Mouse (Mus musculus): ENCODE measurements around the gene Mcrip1. TPM values are rescaled to one million over a fixed set of nuclear protein-coding genes. Genes with fewer than 3 reads are reported as not detected.

The Mcrip1 gene
- polyA plus RNA-seq, 1 experiment from 2014 or later = 244 TPM

GRCm38 (mm10) chr11:120508290-120508870 lies 41.1 kb downstream of the Mcrip1 start:
- no peaks in the 10 kb centered on the region for H3K27me3 ChIP-seq (ENCODE audit: control insufficient read depth, insufficient read depth, low read length)
- DNase-seq (ENCODE audit: low spot score) = no peak
- no peak for ATAC-seq (ENCODE audit: insufficient read depth, low FRiP score, low TSS enrichment)
- peaks cover 5% of the 10 kb centered on the region; the same call in 1 of the 2 replicates for H3K4me1 ChIP-seq (ENCODE audit: control insufficient read depth, insufficient read depth, low read length)
- no peaks in the 10 kb centered on the region for H3K9me3 ChIP-seq (ENCODE audit: control insufficient read depth, low read length)
- 88% methylated on average over 9 of the region's 9 CpGs for WGBS
- H3K9ac ChIP-seq (ENCODE audit: low read length) = no peak overlapping the region
- no peaks in the 10 kb centered on the region for H3K36me3 ChIP-seq (ENCODE audit: control insufficient read depth, insufficient read depth, low read length)
- no peak overlapping the region for H3K4me3 ChIP-seq (ENCODE audit: low read depth, low read length)
- H3K4me2 ChIP-seq (ENCODE audit: low read depth) = no peak overlapping the region
- no peak overlapping the region for H3K27ac ChIP-seq (ENCODE audit: low read depth, low read length)

DNA sequence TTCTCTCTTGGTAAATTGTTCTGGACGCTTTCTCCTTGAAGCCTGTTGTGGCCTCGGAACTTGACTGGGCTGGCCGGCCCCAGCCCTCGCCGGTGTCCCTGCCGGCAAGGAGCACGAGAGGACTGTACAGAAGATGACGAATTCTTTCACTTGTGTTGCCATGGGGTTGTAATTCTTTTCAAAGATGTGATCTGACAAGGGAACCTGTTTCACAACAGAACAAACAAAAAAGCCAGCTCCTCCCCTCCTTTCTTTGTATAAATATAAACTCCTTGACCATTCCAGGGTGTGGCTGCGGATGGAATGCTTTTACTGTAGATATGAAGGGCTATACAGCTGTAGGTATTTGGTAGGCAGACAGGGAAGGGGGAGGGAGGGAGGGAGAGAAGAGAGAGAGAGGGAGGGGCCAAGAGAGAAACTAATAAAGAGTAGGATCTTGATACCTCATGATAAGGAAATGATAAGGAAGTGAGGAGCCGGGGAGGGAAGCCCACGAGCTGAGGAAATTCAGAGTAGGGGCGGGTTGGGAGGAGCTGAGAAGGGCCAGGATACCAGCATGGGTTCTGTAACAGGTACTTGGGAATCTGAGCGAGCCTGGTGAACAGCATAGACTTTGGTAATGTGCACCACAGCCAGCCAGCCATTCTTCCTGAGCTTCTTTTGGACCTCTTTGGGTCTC lies 41.8 kb downstream of the Mcrip1 start:
- Histone ChIP-seq H3K36me3 (ENCODE audit: control insufficient read depth, insufficient read depth, low read length) (no peaks in the 10 kb centered on the region), H3K4me3 (ENCODE audit: low read depth, low read length) (no peak overlapping the region), H3K9ac (ENCODE audit: low read length) (no peak overlapping the region), H3K9me3 (ENCODE audit: control insufficient read depth, low read length) (no peaks in the 10 kb centered on the region), H3K4me1 (ENCODE audit: control insufficient read depth, insufficient read depth, low read length) (peaks cover 5% of the 10 kb centered on the region; the same call in 1 of the 2 replicates), H3K27ac (ENCODE audit: low read depth, low read length) (no peak overlapping the region), H3K27me3 (ENCODE audit: control insufficient read depth, insufficient read depth, low read length) (no peaks in the 10 kb centered on the region), H3K4me2 (ENCODE audit: low read depth) (no peak overlapping the region)
- DNase-seq (ENCODE audit: low spot score) = no peak
- WGBS = 68% methylated on average over 13 of the region's 13 CpGs
- no peak for ATAC-seq (ENCODE audit: insufficient read depth, low FRiP score, low TSS enrichment)

DNA sequence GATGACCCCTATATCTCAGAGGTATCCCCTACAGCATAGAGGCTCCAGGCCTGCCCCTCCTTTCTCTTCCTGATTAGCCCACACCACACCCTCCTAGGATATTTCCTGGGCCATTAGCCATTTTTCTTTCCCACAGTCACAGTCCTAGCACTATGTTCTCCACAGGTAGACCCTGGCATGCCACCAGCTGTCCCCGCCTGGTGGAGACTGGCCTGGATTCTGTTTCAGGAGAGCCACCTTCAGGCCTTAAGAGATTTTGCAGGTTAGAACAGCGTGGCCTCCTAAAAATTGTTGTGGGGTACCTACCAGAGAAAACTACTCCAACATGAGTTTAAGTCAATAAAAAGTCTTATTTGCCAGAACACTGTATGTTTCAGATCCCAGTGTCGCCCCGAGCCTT lies 42.6 kb downstream of the Mcrip1 start:
- Histone ChIP-seq H3K9me3 (ENCODE audit: control insufficient read depth, low read length) (no peaks in the 10 kb centered on the region), H3K4me2 (ENCODE audit: low read depth) (no peak overlapping the region), H3K27ac (ENCODE audit: low read depth, low read length) (no peak overlapping the region), H3K36me3 (ENCODE audit: control insufficient read depth, insufficient read depth, low read length) (no peaks in the 10 kb centered on the region), H3K4me3 (ENCODE audit: low read depth, low read length) (no peak overlapping the region), H3K4me1 (ENCODE audit: control insufficient read depth, insufficient read depth, low read length) (peaks cover 5% of the 10 kb centered on the region; the same call in 1 of the 2 replicates), H3K27me3 (ENCODE audit: control insufficient read depth, insufficient read depth, low read length) (no peaks in the 10 kb centered on the region), H3K9ac (ENCODE audit: low read length) (no peak overlapping the region)
- DNase-seq (ENCODE audit: low spot score) (no peak), ATAC-seq (ENCODE audit: insufficient read depth, low FRiP score, low TSS enrichment) (no peak)
- 51% methylated on average over 4 of the region's 4 CpGs for WGBS

- no peak for ATAC-seq (ENCODE audit: insufficient read depth, low FRiP score, low TSS enrichment)
- Histone ChIP-seq H3K27me3 (ENCODE audit: control insufficient read depth, insufficient read depth, low read length) (no peaks in the 10 kb centered on the region), H3K4me3 (ENCODE audit: low read depth, low read length) (no peak overlapping the region), H3K4me1 (ENCODE audit: control insufficient read depth, insufficient read depth, low read length) (peaks cover 5% of the 10 kb centered on the region; the same call in 1 of the 2 replicates), H3K9ac (ENCODE audit: low read length) (no peak overlapping the region), H3K4me2 (ENCODE audit: low read depth) (no peak overlapping the region), H3K27ac (ENCODE audit: low read depth, low read length) (no peak overlapping the region), H3K36me3 (ENCODE audit: control insufficient read depth, insufficient read depth, low read length) (no peaks in the 10 kb centered on the region), H3K9me3 (ENCODE audit: control insufficient read depth, low read length) (no peaks in the 10 kb centered on the region)
- WGBS = 84% methylated on average over 3 of the region's 3 CpGs
- DNase-seq (ENCODE audit: low spot score) = no peak
Observed at GRCm38 (mm10) chr11:120505661-120506060, 43.9 kb downstream of the Mcrip1 start.

DNA sequence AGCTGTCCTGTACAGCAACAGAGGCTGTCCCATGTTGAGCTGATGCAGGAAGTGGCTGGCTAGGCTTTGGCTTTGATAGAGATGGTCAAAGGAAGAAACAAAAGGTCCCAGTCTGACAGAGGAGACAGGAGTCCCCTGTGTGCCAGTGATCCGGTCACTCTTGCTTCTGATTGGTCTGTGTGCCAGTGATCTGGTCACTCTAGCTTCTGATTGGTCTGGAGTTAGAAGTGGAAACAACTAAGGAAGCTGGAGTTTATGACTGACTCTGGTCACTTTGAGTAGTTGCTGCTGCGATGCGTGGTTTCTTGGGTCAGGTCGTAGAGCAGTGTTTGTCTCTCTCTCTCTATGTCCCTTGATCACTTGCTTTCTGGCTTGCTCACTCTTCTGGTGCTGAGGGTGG lies 47.8 kb downstream of the Mcrip1 start:
- Histone ChIP-seq H3K4me1 (ENCODE audit: control insufficient read depth, insufficient read depth, low read length) (no peaks in the 10 kb centered on the region), H3K36me3 (ENCODE audit: control insufficient read depth, insufficient read depth, low read length) (peaks cover 10% of the 10 kb centered on the region), H3K4me2 (ENCODE audit: low read depth) (no peak overlapping the region), H3K27ac (ENCODE audit: low read depth, low read length) (no peak overlapping the region), H3K9ac (ENCODE audit: low read length) (no peak overlapping the region), H3K9me3 (ENCODE audit: control insufficient read depth, low read length) (no peaks in the 10 kb centered on the region), H3K27me3 (ENCODE audit: control insufficient read depth, insufficient read depth, low read length) (no peaks in the 10 kb centered on the region), H3K4me3 (ENCODE audit: low read depth, low read length) (no peak overlapping the region)
- DNase-seq (ENCODE audit: low spot score) = no peak
- 84% methylated on average over 4 of the region's 4 CpGs for WGBS
- ATAC-seq (ENCODE audit: insufficient read depth, low FRiP score, low TSS enrichment) = no peak

DNA sequence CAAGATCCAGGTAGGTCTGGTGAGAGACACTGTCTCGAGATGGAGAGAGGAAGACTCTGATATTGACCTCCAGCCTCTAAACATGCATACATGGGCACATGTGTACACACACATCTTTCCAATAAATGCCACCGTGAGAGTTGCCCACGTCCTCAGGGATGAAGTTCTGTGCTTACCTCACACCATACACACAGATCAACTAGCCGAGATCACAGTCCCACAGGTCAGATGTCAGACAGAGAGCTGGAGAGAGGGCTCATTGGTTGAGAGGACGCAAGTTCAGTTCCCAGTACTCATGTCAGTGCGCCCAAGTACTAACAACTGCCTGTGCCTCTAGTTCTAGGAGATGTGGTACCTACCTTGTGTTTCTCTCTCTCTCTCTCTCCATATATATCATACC lies 48.5 kb downstream of the Mcrip1 start:
- H3K4me1 ChIP-seq (ENCODE audit: control insufficient read depth, insufficient read depth, low read length) = no peaks in the 10 kb centered on the region
- no peaks in the 10 kb centered on the region for H3K27me3 ChIP-seq (ENCODE audit: control insufficient read depth, insufficient read depth, low read length)
- 73% methylated on average over 6 of the region's 6 CpGs for WGBS
- ATAC-seq (ENCODE audit: insufficient read depth, low FRiP score, low TSS enrichment) = no peak
- H3K4me3 ChIP-seq (ENCODE audit: low read depth, low read length) = no peak overlapping the region
- peaks cover 10% of the 10 kb centered on the region for H3K36me3 ChIP-seq (ENCODE audit: control insufficient read depth, insufficient read depth, low read length)
- no peak overlapping the region for H3K4me2 ChIP-seq (ENCODE audit: low read depth)
- DNase-seq (ENCODE audit: low spot score) = no peak
- H3K9me3 ChIP-seq (ENCODE audit: control insufficient read depth, low read length) = no peaks in the 10 kb centered on the region
- H3K9ac ChIP-seq (ENCODE audit: low read length) = no peak overlapping the region
- H3K27ac ChIP-seq (ENCODE audit: low read depth, low read length) = no peak overlapping the region

DNA sequence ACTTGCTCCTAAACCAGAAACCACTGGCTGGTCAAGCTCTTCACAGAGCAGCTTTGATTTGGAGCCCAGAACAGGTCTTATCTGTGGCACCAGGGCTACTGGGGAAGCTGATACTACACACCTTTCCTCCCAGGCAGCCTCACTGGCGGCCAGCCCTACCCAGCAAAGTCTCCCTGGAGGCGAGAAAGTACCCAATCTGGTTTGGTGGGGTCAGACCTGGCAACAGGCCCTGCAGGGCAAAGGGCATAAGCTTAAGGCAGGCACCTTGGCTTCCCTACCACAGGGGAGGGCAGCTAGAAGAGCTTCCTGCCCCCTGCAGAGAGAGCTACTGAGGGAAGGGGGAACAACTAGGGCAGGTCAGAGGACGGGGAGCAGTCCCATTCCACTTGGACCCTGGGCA lies 49.2 kb downstream of the Mcrip1 start:
- 27% methylated on average over 3 of the region's 3 CpGs for WGBS
- Histone ChIP-seq H3K9me3 (ENCODE audit: control insufficient read depth, low read length) (no peaks in the 10 kb centered on the region), H3K27ac (ENCODE audit: low read depth, low read length) (no peak overlapping the region), H3K27me3 (ENCODE audit: control insufficient read depth, insufficient read depth, low read length) (no peaks in the 10 kb centered on the region), H3K36me3 (ENCODE audit: control insufficient read depth, insufficient read depth, low read length) (peaks cover 13% of the 10 kb centered on the region), H3K9ac (ENCODE audit: low read length) (no peak overlapping the region), H3K4me3 (ENCODE audit: low read depth, low read length) (no peak overlapping the region), H3K4me2 (ENCODE audit: low read depth) (no peak overlapping the region), H3K4me1 (ENCODE audit: control insufficient read depth, insufficient read depth, low read length) (no peaks in the 10 kb centered on the region)
- ATAC-seq (ENCODE audit: insufficient read depth, low FRiP score, low TSS enrichment) (no peak), DNase-seq (ENCODE audit: low spot score) (no peak)

DNA sequence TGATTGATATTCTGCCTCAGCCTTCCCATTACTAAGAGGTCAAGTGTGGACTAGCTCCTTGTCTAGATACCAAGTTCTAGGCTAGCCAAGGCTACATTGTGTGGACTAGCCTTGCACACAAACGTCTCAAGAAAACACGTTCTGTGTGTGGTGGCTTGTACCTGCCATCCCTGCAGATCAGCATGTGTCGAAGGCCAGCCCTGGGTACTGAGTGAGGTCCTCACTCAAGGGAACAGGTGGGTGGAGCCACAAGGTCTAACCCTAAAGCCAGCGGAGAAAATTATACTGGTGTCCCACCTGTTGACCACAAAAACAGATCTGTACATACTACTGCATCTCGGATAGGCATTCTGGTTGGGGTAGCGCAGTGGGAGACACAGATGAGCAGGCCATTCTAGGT lies 49.6 kb downstream of the Mcrip1 start:
- no peak overlapping the region for H3K27ac ChIP-seq (ENCODE audit: low read depth, low read length)
- H3K36me3 ChIP-seq (ENCODE audit: control insufficient read depth, insufficient read depth, low read length) = peaks cover 14% of the 10 kb centered on the region
- H3K9me3 ChIP-seq (ENCODE audit: control insufficient read depth, low read length) = no peaks in the 10 kb centered on the region
- H3K9ac ChIP-seq (ENCODE audit: low read length) = no peak overlapping the region
- no peaks in the 10 kb centered on the region for H3K27me3 ChIP-seq (ENCODE audit: control insufficient read depth, insufficient read depth, low read length)
- H3K4me1 ChIP-seq (ENCODE audit: control insufficient read depth, insufficient read depth, low read length) = no peaks in the 10 kb centered on the region
- no peak overlapping the region for H3K4me3 ChIP-seq (ENCODE audit: low read depth, low read length)
- no peak overlapping the region for H3K4me2 ChIP-seq (ENCODE audit: low read depth)
- DNase-seq (ENCODE audit: low spot score) = no peak
- no peak for ATAC-seq (ENCODE audit: insufficient read depth, low FRiP score, low TSS enrichment)
- WGBS = 82% methylated on average over 6 of the region's 6 CpGs

- 93% methylated on average over 5 of the region's 5 CpGs for WGBS
- no peak overlapping the region for H3K9ac ChIP-seq (ENCODE audit: low read length)
- H3K27ac ChIP-seq (ENCODE audit: low read depth, low read length) = no peak overlapping the region
- no peak overlapping the region for H3K4me2 ChIP-seq (ENCODE audit: low read depth)
- DNase-seq (ENCODE audit: low spot score) (no peak), ATAC-seq (ENCODE audit: insufficient read depth, low FRiP score, low TSS enrichment) (no peak)
- no peaks in the 10 kb centered on the region for H3K4me1 ChIP-seq (ENCODE audit: control insufficient read depth, insufficient read depth, low read length)
- H3K4me3 ChIP-seq (ENCODE audit: low read depth, low read length) = no peak overlapping the region
- H3K36me3 ChIP-seq (ENCODE audit: control insufficient read depth, insufficient read depth, low read length) = peaks cover 20% of the 10 kb centered on the region
- H3K9me3 ChIP-seq (ENCODE audit: control insufficient read depth, low read length) = no peaks in the 10 kb centered on the region
- no peaks in the 10 kb centered on the region for H3K27me3 ChIP-seq (ENCODE audit: control insufficient read depth, insufficient read depth, low read length)
Observed at GRCm38 (mm10) chr11:120498891-120499290, 50.6 kb downstream of the Mcrip1 start.

All from neural tube, embryonic 11.5 days (tissue).